Mouse (Mus musculus): Measurements from ENCODE around the gene Lce1e.
"Not testable (repeated sequence)": the region's sequence is repeated elsewhere in the genome, so short reads cannot be mapped to it uniquely, and the experiment has no call there.

The Lce1e gene

DNA sequence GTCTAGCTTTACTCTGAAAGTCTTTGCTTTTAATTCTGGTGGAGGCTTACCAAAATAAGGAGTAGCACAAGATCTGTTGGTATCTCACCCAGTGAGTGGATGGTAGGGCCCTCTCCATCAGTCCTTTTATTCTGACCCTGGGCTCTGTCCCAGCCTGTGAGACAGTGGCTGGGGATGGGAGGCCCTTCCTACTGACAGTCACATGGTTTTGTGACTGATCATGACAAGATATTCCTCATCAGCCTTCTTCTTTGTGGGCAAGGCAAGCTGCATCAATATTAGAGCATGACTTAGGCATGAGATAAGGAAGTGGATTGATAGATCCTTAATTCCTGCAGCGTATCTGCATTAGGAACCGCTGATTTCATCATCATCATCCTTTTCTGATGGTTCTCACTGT is at the start of gene Lce1e:
Gene Lce1e, minus strand, starts transcription at position 101 of the 400 bp plus-strand sequence.
- no peak for DNase-seq (ENCODE audit: low spot score)

- DNase-seq (ENCODE audit: low spot score), result no peak
Measured at GRCm38 (mm10) chr3:92753197-92753596, 44.3 kb upstream of the Lce1e start.

- no peak for DNase-seq (ENCODE audit: low spot score)
Measured at GRCm38 (mm10) chr3:92752238-92752637, 43.4 kb upstream of the Lce1e start, which contains the start of gene Lce1g. Lce1g (minus strand) TSS chr3:92752338.

DNA sequence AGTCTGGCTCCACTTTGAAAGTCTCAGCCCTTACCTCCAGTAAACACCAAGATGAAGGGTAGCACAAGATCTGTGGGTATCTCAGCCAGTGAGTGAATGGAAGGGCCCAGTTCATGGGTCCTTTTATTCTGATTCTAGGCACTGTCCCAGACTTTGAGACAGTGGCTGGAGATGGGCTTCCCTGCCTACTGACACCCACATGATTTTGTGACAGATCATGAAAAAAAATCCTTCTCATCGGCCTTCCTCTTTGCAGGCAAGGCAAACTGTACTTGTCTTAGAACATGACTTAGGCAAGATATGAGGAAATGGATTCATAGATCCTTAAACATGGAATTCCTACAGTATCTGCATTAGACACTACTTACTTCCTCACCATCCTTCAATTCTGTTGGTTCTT is 30.1 kb upstream of the Lce1e start, which contains the start of gene Gm38119:
Gene Gm38119, minus strand, starts transcription at position 101 of the 400 bp plus-strand sequence.
- no peak for DNase-seq (ENCODE audit: low spot score)

DNA sequence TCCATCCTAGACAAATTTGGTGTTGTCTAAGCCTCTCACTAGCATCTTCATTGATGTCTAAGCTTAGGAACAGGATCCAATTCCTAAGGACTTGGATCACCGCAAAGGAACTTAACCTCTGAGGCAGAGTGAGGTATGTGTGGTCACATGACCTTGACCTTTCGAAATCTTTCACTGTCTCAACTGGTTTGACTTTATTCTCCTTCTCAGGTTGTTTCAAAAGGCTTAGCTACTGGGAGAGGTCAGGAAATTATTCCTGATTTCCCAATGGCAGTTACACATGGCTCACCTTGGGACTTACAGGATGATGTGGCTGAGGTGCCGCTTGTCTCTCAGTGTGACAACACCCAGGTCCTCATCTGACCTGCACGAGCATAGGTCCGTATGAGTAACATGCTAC is 13.8 kb upstream of the Lce1e start:
- no peak for DNase-seq (ENCODE audit: low spot score)

- no peak for DNase-seq (ENCODE audit: low spot score)
Measured at GRCm38 (mm10) chr3:92720250-92720649, 11.4 kb upstream of the Lce1e start, which contains the start of gene Lce1f. Lce1f (minus strand) TSS chr3:92720350.

DNA sequence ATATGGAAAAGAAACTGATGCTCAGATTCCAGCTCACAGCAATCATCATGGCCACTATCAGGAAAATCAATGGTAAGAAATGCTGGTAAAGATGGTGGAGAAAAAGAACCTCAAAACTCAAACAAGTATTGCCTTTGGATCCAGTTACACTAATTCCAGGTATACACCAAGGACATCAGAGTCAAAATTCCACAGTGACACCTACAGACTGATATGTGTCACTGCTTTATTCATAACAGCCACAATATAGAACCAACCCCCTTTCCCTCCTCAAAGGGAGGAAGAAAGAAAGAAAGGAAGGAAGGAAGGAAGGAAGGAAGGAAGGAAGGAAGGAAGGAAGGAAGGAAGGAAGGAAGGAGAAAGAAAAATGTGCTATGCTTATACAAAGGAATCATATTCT is 6.2 kb upstream of the Lce1e start:
- DNase-seq (ENCODE audit: low spot score), result no peak

DNA sequence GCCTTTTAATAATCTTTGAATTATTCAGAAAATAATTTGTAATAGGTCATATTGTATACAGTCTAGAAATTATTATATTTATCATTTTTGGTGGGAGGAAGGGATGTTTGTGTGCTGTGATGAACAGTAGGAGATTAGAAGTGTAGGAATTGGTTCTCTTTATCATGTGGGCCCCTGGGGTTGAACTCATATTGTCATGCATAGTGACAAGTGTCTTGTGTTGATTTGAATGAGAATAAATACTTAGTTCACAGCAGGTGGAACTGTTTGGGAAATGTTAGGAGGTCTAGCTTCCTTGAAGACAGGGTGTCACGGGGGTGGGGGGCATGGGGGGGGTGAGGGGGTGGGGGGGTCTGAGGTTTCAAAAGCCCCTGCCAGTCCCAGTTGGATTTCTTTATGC is 14.3 kb downstream of the Lce1e start:
- DNase-seq (ENCODE audit: low spot score), result no peak

DNA sequence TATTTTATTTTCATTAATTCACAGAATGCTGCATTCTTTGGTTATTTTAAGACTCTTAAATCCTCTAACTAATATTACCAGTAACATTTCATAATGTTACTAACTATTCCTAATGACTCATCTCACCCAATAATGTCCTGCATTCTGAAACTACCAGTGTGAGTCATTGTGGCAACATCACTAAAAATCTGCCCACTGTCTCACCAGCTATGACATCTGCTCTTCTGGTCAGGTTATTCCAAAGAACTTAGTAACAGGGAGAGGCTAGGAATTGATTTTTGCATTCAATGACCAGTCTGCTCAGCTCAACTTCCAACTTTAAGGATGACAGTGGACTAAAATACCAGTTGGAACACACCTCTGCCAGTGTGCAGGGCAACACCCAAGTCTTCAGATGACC is 17.2 kb downstream of the Lce1e start:
- no peak for DNase-seq (ENCODE audit: low spot score)

DNA sequence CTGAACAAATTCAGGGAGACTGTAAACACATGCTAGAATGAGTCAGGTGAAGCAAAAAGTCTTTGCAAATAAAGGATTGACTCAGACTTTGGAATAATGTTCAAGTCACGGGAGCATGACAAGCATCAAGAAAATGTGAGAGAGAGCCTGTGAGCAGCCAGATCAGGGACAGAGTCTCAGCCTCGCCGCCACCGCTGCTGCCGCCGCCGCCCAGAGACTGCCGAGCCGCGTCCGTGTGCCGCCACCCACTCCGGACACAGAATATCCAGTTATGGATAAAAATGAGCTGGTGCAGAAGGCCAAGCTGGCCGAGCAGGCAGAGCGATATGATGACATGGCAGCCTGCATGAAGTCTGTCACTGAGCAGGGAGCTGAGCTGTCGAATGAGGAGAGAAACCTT is 19.7 kb downstream of the Lce1e start:
- DNase-seq (ENCODE audit: low spot score), result not testable (repeated sequence)

- no peak for DNase-seq (ENCODE audit: low spot score)
Measured at GRCm38 (mm10) chr3:92687110-92687509, 21.8 kb downstream of the Lce1e start, which contains the start of gene Lce1d. Lce1d (minus strand) TSS chr3:92687210.

DNA sequence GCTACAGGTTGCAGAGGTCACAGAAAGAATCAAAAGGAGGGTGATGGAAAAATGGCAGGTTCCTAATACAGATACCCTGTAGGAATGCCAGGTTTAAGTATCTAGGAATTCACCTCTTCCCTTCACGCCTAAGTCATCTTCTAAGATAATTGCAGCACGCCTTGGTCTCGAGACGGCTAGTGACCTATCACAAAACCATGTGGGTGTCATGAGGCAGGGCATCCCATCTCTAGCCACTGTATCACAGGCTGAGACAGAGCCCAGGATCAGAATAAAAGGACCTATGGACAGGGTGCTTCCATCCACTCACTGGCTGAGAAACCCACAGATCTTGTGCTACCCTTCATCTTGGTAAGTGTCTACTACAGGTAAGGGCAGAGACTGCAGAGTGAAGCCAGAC is 29.9 kb downstream of the Lce1e start, which contains the start of gene Lce1c:
Gene Lce1c, plus strand, starts transcription at position 301 of the 400 bp plus-strand sequence.
- DNase-seq (ENCODE audit: low spot score), result no peak

- no peak for DNase-seq (ENCODE audit: low spot score)
Measured at GRCm38 (mm10) chr3:92670215-92670614, 38.7 kb downstream of the Lce1e start, which contains the start of gene Lce1a2. Lce1a2 (minus strand) TSS chr3:92670315.
